Mouse (Mus musculus): ENCODE measurements around the gene Ulk3.

Gene Ulk3

GRCm38 (mm10) chr9:57643856-57644180 lies 54.6 kb downstream of the Ulk3 start:
- no peak for DNase-seq (ENCODE audit: low spot score in 2 of 2)

- no peak for DNase-seq (ENCODE audit: low spot score in 2 of 2)
Observed at GRCm38 (mm10) chr9:57644442-57644943, 55.2 kb downstream of the Ulk3 start.

GRCm38 (mm10) chr9:57644944-57645893 lies 56.0 kb downstream of the Ulk3 start:
- DNase-seq (ENCODE audit: low spot score in 2 of 2) = peak; percentile 88 to 96

All from thymus, postnatal 10 days (tissue).